Mouse (Mus musculus) gastrocnemius, postnatal 36 days (tissue): ENCODE measurements around the gene Vash2. TPM values are rescaled to one million over a fixed set of nuclear protein-coding genes. Genes with fewer than 3 reads are reported as not detected.
"Not testable (repeated sequence)": the region's sequence is repeated elsewhere in the genome, so short reads cannot be mapped to it uniquely, and the experiment has no call there.

Experiments used
- DNase-seq, 2 experiments: peaks; one replicate each; pipeline ENCODE4 v3.0.0; 2022
- intact Hi-C: fragments of 180-260 bp; cut with DNase I; formaldehyde crosslinking; loops from one replicate; pipeline ENCODE4 v1.15.1; 2025
- long read RNA-seq, 2 experiments: library from polyadenylated mRNA; stranded (forward); transcript quantifications; one replicate each; pipeline ENCODE4 v2.0.0; 2021
- total RNA-seq, 2 experiments: library from RNA; stranded (reverse); gene quantifications; 2 replicates each; pipeline ENCODE4 v1.2.3; 2021

Gene Vash2
- under 1 TPM; 0.37 to 0.56 TPM for total RNA-seq
- long read RNA-seq, experiment 1: 0 reads
- long read RNA-seq, experiment 2, partial matches to known transcripts: 0 of 2 reads
- long read RNA-seq, experiment 2, other reads (novel, unspliced or antisense): 1 of 2 reads

GRCm38 (mm10) chr1:190979100-190979563 lies at the start of gene Vash2:
Gene Vash2 (minus strand): TSS chr1:190979296.
- intact Hi-C loops: no loop called here

GRCm38 (mm10) chr1:191026021-191026713 lies 47.1 kb upstream of the Vash2 start, which contains the start of gene Flvcr1:
Gene Flvcr1 (minus strand): TSS chr1:191026158.
- peak; percentile 93 to 98 for DNase-seq
- intact Hi-C loops: loop anchor here (5.0 kb wide), 1 partner anchor 36 kb away; the partner anchor contains the start of genes Nsl1 and Tatdn3

More at GRCm38 (mm10) chr1:190979100-190979563, at the start of gene Vash2:
- DNase-seq: peak; percentile 69 to 74

- DNase-seq: peak in 1 of 2 experiments; percentile 13
- intact Hi-C loops: loop anchor here (5.0 kb wide), 1 partner anchor 37 kb away; the partner anchor contains the start of genes Nsl1 and Tatdn3
Observed at GRCm38 (mm10) chr1:191025016-191026012, 46.2 kb upstream of the Vash2 start.

GRCm38 (mm10) chr1:191023806-191024205 lies 44.7 kb upstream of the Vash2 start:
- intact Hi-C loops, DNase-seq: not testable (repeated sequence)

- no peak for DNase-seq
- intact Hi-C loops: no loop called here
Observed at GRCm38 (mm10) chr1:191023140-191023539, 44.0 kb upstream of the Vash2 start.

- intact Hi-C loops: no loop called here
- no peak for DNase-seq
Observed at GRCm38 (mm10) chr1:191021016-191021415, 41.9 kb upstream of the Vash2 start.

- intact Hi-C loops: no loop called here
- DNase-seq: no peak
Observed at GRCm38 (mm10) chr1:191020217-191020924, 41.3 kb upstream of the Vash2 start.

GRCm38 (mm10) chr1:191019803-191020202 lies 40.7 kb upstream of the Vash2 start:
- intact Hi-C loops: no loop called here
- no peak for DNase-seq

GRCm38 (mm10) chr1:191014271-191014670 lies 35.2 kb upstream of the Vash2 start:
- intact Hi-C loops: loop anchor here (5.0 kb wide), 1 partner anchor 43 kb away; no protein-coding TSS in a partner anchor
- no peak for DNase-seq

- no peak for DNase-seq
- intact Hi-C loops: no loop called here
Observed at GRCm38 (mm10) chr1:191008707-191009106, 29.6 kb upstream of the Vash2 start.

GRCm38 (mm10) chr1:191002201-191002600 lies 23.1 kb upstream of the Vash2 start:
- intact Hi-C loops: loop anchor here (5.0 kb wide), 1 partner anchor 75 kb away; no protein-coding TSS in a partner anchor
- DNase-seq: no peak

- intact Hi-C loops: loop anchor here (5.0 kb wide), 1 partner anchor 77 kb away; no protein-coding TSS in a partner anchor
Observed at GRCm38 (mm10) chr1:191000686-191001085, 21.6 kb upstream of the Vash2 start.

GRCm38 (mm10) chr1:190998027-190998426 lies 18.9 kb upstream of the Vash2 start:
- intact Hi-C loops: no loop called here
- no peak for DNase-seq

More at GRCm38 (mm10) chr1:191000686-191001085, 21.6 kb upstream of the Vash2 start:
- DNase-seq: no peak

GRCm38 (mm10) chr1:190996346-190996877 lies 17.3 kb upstream of the Vash2 start:
- intact Hi-C loops: no loop called here
- DNase-seq: no peak

GRCm38 (mm10) chr1:190995548-190995947 lies 16.5 kb upstream of the Vash2 start:
- peak; percentile 51 to 61 for DNase-seq
- intact Hi-C loops: no loop called here

- intact Hi-C loops: loop anchor here (5.0 kb wide), 1 partner anchor 42 kb away; no protein-coding TSS in a partner anchor
Observed at GRCm38 (mm10) chr1:190989437-190990082, 10.5 kb upstream of the Vash2 start.

GRCm38 (mm10) chr1:190981412-190981811 lies 2.3 kb upstream of the Vash2 start:
- DNase-seq: no peak
- intact Hi-C loops: no loop called here

More at GRCm38 (mm10) chr1:190989437-190990082, 10.5 kb upstream of the Vash2 start:
- DNase-seq: no peak

- intact Hi-C loops: no loop called here
Observed at GRCm38 (mm10) chr1:190980470-190980869, 1.4 kb upstream of the Vash2 start.

More at GRCm38 (mm10) chr1:190980470-190980869, 1.4 kb upstream of the Vash2 start:
- no peak for DNase-seq
